Mouse (Mus musculus) lung, embryonic 16.5 days (tissue): ENCODE data around the gene Ctsz. TPM values are rescaled to one million over a fixed set of nuclear protein-coding genes. Genes with fewer than 3 reads are reported as not detected.
A peak's percentile ranks its signal among the peaks of the same experiment; 100 is the strongest.

ENCODE experiments used
- ATAC-seq: fragments of 200-750 bp; cut with Nextera tagmentation; 2 replicates; pipeline ENCODE4 v1.8.0; 2017; ENCODE audit warnings: low read depth, mild to moderate bottlenecking, moderate library complexity
- H3K27ac ChIP-seq: fragments of 300-500 bp; sonication (generic); 2 replicates; pipeline ENCODE4 v1.5.1; 2014; ENCODE audit warnings: mild to moderate bottlenecking, control low read depth, low read length
- H3K27me3 ChIP-seq: fragments of 300-500 bp; sonication (generic); 2 replicates; pipeline ENCODE4 v1.6.1; 2014; ENCODE audit warnings: low read depth, low read length, mixed read lengths; ENCODE audit not compliant: control insufficient read depth, insufficient read depth
- H3K36me3 ChIP-seq: fragments of 300-500 bp; sonication (generic); 2 replicates; pipeline ENCODE4 v1.6.1; 2014; ENCODE audit warnings: low read length; ENCODE audit not compliant: control insufficient read depth, insufficient read depth
- H3K4me1 ChIP-seq: fragments of 300-500 bp; sonication (generic); replicated peaks from 2 replicates; pipeline ENCODE4 v1.6.1; 2014; ENCODE audit warnings: low read length, mixed read lengths; ENCODE audit not compliant: control insufficient read depth, insufficient read depth
- H3K4me2 ChIP-seq: fragments of 300-500 bp; sonication (generic); 2 replicates; pipeline ENCODE4 v1.6.1; 2014; ENCODE audit warnings: low read depth, low read length, control low read depth
- H3K4me3 ChIP-seq: fragments of 300-500 bp; sonication (generic); 2 replicates; pipeline ENCODE4 v1.5.1; 2014; ENCODE audit warnings: mild to moderate bottlenecking, low read length, control low read depth
- H3K9ac ChIP-seq: fragments of 300-500 bp; sonication (generic); 2 replicates; pipeline ENCODE4 v1.6.1; 2014; ENCODE audit warnings: low read length, control low read depth
- H3K9me3 ChIP-seq: fragments of 300-500 bp; sonication (generic); 2 replicates; pipeline ENCODE4 v1.6.1; 2016; ENCODE audit warnings: low read length; ENCODE audit not compliant: control insufficient read depth
- WGBS: fragments of 180-500 bp; shearing (Covaris S2); extraction: QIAGEN DNeasy Blood & Tissue Kit; methylation state at CpG from one replicate; pipeline ENCODE4 v1.1.7; 2014; 5-methylcytosine and 5-hydroxymethylcytosine counted together
- polyA plus RNA-seq: library from polyadenylated mRNA; unstranded; fragments of >200 nt; fragmentation: Nextera tagmentation; extraction: Ambion mirVana; gene quantifications from 2 replicates; pipeline ENCODE4 v1.2.1, GENCODE M21; 2015

The Ctsz gene
- 228 and 249 TPM in 2 replicates for polyA plus RNA-seq

DNA sequence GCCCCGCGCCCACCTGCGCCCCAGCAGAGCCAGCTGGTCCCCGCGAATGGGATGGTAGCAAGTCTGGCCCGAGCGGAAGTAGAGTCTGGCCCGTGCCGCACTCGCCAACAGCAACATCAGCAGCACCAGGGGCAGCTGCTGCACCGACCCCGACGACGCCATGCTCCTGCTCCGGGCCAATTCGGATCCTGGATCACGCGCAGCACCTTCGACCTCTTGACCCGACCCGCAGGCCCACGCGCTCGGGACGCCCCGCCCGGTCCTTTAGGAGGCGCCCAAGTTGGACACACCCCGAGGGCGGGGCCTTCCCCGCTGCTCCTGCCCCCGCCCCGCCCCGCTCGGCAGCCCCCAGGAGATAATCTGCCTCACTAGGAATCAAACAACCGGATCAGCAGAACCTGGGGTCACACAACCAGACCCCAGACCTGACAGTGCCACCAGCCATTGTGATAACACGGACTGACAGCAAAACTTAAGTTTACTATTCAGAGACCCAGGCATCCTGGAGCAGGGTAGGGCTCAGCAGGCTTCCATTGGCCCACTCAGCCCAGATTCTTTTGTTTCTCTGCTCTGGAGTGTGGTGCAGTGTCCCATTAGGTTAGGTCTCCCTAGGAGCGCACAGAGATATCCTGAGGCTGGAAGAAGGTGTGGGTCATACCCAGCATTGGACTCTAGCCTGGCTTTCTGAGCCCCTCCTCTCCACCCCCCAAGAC is at the start of gene Ctsz:
Gene Ctsz (minus strand): TSS at position 303 of the 713 bp plus-strand sequence.
- Histone ChIP-seq H3K9me3 (no peaks in the 10 kb centered on the region), H3K9ac (peak within 1 kb of the TSS; percentile 77), H3K4me3 (peak within 1 kb of the TSS; percentile 74), H3K4me2 (peak within 1 kb of the TSS; percentile 90), H3K27me3 (no peaks in the 10 kb centered on the region), H3K4me1 (peaks cover 42% of the 10 kb centered on the region), H3K36me3 (0 out of 2 replicates have a peak, but pooled peaks cover 2% of the 10 kb centered on the region), H3K27ac (peak within 1 kb of the TSS; percentile 9)
- WGBS = under 1% methylated on average over 38 of the region's 38 CpGs
- ATAC-seq = peak; percentile 75

DNA sequence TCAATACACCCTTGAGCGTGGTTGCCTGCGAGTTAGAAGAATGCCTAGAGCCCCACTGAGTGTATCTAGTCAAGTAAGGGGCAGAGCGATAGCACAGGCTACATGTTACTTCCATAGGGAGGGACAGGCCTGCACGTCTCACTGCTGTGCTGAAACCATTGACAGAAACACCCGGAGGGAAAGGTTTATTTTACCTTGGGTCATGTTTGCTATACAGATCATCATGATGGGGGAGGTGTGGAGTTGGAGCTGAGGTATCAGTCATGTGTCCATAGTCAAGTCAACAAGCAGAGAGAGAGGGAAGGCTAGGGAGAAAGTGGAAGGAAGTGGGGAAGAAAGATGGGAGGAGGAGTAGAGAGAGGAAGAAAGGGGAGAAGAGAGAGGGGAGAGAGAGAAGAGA is 48.2 kb upstream of the Ctsz start:
- Histone ChIP-seq H3K9ac (no peak overlapping the region), H3K27me3 (no peaks in the 10 kb centered on the region), H3K36me3 (no peaks in the 10 kb centered on the region), H3K4me3 (no peak overlapping the region), H3K4me2 (no peak overlapping the region), H3K27ac (no peak overlapping the region), H3K4me1 (no peaks in the 10 kb centered on the region), H3K9me3 (no peaks in the 10 kb centered on the region)
- ATAC-seq = no peak
- 60% methylated on average over 5 of the region's 5 CpGs for WGBS

DNA sequence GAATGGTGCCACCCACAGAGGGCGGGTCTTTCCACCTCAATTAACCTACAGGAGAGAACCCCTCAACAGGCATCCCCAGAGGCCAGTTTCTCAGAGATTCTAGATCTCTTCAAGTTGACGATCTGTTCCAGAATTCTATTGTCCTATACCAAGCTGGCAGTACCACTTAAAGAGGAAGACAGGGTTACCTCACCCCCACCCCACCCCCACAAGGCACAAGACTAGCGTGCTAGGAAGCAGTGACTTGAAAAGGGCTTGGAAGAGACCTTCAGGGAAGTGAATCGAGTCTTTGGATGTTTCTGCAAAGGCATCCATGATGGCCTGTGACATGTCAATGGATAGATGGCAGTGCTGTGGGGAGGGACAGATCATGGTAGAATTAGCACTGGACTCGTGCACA is 39.9 kb upstream of the Ctsz start:
- Histone ChIP-seq H3K4me1 (peaks cover 4% of the 10 kb centered on the region; the same call in 1 of the 2 replicates), H3K27me3 (no peaks in the 10 kb centered on the region), H3K4me2 (no peak overlapping the region), H3K9ac (no peak overlapping the region), H3K4me3 (no peak overlapping the region), H3K27ac (peak overlapping the region; percentile 56; the same call in 1 of the 2 replicates), H3K9me3 (no peaks in the 10 kb centered on the region), H3K36me3 (no peaks in the 10 kb centered on the region)
- 60% methylated on average over 5 of the region's 5 CpGs for WGBS
- ATAC-seq = no peak

DNA sequence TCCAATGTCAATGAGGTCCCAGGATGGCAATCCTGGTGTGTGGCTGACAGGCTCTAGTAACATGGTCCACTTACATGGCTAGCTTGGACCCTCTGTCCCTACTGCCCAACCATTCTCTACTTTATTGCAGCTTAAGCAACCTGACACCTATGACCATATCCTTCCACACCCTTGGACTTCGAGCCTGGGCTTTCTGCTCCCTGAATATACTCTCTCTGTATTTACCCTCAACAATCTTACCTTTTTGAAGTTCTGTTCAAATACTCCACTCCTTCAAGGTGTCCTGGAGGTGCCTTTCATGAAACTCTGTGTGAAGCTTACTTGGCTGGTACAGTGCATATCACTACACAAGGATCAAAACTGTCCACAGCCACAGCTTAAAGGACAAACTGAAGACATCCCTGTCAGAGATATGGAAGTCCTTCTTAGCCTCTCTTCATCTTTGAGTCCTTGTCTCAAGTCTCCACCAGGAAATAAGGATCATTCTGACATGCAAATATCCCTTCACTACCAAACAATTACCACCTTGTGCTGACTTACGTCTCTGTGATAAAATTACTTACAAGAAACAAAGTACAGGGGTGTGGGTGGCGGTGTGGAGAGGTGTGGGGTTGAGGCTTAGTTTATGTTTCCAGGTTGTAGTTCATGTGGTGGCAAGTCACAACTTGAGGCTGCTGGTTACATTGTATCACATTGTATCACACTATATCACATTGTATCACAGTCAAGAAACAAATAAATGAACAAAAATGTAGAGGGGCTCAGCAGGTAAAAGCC is 38.9 kb upstream of the Ctsz start:
- Histone ChIP-seq H3K4me1 (peaks cover 8% of the 10 kb centered on the region; the same call in 1 of the 2 replicates), H3K4me2 (no peak overlapping the region), H3K9me3 (no peaks in the 10 kb centered on the region), H3K9ac (no peak overlapping the region), H3K4me3 (no peak overlapping the region), H3K36me3 (no peaks in the 10 kb centered on the region), H3K27ac (peak overlapping the region; percentile 56), H3K27me3 (no peaks in the 10 kb centered on the region)
- WGBS = 43% methylated on average over 3 of the region's 3 CpGs
- no peak for ATAC-seq

DNA sequence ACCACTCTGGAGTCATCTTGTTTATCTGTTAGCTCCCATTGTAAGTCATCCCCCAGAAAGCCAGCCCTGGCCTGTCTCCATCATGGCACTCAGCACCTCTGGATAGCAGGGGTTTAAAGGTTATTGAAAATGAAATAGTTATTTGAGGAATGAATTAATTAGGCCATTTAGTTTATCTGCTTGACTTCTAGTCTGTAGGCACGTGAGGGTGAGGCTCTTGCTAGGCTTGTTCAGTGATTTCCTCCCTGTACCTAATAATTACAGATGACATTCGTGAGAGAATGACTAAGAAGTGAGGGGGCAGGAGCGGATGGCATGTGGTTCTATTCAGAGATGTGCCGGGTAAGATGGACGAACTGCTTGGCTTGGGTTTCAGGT is 34.7 kb upstream of the Ctsz start:
- H3K9me3 ChIP-seq = no peaks in the 10 kb centered on the region
- H3K36me3 ChIP-seq = peaks cover 7% of the 10 kb centered on the region
- no peak for ATAC-seq
- H3K27me3 ChIP-seq = no peaks in the 10 kb centered on the region
- peak overlapping the region; percentile 88 for H3K4me3 ChIP-seq
- WGBS = 62% methylated on average over 5 of the region's 5 CpGs
- peak overlapping the region; percentile 81 for H3K4me2 ChIP-seq
- H3K9ac ChIP-seq = peak overlapping the region; percentile 74
- H3K4me1 ChIP-seq = peaks cover 18% of the 10 kb centered on the region
- peak overlapping the region; percentile 81 for H3K27ac ChIP-seq

DNA sequence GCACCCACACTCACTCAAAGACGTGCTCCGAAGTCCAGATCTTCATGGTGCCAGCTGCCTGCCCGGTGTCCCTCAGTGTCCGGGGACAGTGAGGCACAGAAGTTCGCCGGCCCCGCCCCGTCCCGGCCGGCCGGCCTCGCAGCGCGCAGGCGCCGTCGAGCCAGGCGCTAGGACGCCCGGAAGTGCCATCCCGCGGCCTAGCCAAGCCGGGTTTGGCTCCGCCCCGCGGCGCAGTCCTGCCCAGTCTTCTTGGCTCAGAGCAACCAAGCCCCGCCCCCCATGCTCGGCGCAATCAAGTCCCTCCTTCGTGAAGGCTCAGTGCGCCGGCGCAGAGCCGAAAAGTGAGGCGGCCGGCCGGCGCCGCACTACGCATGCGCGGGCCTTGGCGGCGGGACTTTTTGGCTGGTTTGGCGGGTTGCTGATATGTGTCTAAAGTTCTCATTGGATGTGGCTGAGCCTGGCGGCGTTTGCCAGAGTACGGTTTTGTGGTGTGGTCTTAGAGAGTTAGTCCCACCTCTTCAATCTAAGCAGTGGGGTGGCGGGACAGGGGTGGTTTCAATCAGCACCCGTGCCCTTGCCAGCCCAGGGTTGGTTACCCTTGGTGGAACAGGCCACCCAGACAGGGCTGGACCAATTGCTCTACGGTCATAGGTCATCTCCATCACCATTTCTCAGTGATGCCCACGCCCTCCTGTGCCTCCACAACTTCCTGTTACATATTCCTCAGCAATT is 34.1 kb upstream of the Ctsz start, which contains the start of gene Prelid3b:
Gene Prelid3b (minus strand): TSS at position 264 of the 732 bp plus-strand sequence.
- Histone ChIP-seq H3K4me1 (peaks cover 18% of the 10 kb centered on the region), H3K9me3 (no peaks in the 10 kb centered on the region), H3K27ac (peak within 1 kb of the TSS; percentile 81), H3K9ac (peak within 1 kb of the TSS; percentile 92), H3K27me3 (no peaks in the 10 kb centered on the region), H3K4me3 (peak within 1 kb of the TSS; percentile 88), H3K36me3 (peaks cover 10% of the 10 kb centered on the region), H3K4me2 (peak within 1 kb of the TSS; percentile 87)
- WGBS = under 1% methylated on average over 53 of the region's 53 CpGs
- ATAC-seq = peak; percentile 99

DNA sequence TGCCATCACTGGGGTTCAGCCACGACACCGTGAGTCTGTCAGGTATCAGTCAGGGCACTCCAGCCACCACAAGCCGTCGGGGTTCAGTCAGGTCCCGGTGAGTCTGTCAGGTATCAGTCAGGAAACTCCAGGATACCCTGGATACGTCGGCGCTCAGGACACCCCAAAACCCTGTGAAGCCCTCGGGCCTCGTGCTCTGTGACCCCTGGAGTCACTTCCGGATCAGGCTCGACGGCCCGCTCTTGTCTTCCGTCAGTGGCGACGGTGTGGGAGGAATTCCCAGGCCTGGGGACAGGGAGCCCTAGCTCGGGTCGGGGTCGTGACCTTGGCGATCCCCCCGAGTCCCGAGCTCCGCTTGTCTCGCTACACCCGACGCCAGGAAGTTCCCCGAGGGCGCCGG is 33.6 kb upstream of the Ctsz start:
- Histone ChIP-seq H3K4me3 (peak overlapping the region; percentile 88), H3K27ac (peak overlapping the region; percentile 81), H3K4me2 (peak overlapping the region; percentile 87), H3K36me3 (peaks cover 11% of the 10 kb centered on the region), H3K9me3 (no peaks in the 10 kb centered on the region), H3K4me1 (peaks cover 17% of the 10 kb centered on the region), H3K27me3 (no peaks in the 10 kb centered on the region), H3K9ac (peak overlapping the region; percentile 92)
- ATAC-seq = peak; percentile 15; the same call in 1 of the 2 replicates
- 7% methylated on average over 30 of the region's 30 CpGs for WGBS

DNA sequence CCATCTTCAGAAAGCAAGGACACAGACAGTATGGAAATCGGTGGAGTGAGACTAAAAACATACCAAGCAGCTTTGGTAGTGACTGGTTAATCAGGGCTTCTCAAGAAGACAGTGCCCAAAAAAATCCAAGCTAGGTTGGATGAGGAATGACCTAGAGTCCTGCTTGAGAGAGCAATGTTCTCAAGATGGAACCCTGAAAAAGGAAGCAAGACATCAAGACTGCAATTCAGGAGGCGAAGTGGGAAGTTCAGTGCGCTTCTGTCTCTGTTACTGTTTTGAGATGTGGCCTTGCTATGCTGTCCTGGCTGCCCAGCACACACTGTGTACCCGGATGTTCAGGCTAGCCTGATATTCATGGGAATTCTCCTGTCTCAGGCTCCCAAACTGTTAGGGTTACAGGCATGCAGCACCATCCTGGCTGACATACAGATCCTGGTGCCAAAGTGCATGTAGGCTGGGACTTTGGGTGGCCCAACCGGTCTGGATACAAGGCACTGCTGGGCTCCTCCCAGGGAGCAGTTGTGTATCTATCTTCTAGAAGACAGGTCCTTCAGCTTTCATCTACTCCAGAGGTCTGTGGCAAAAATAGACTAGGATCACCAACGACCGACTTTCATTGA is 32.1 kb upstream of the Ctsz start:
- WGBS = 90% methylated on average over 7 of the region's 7 CpGs
- no peaks in the 10 kb centered on the region for H3K27me3 ChIP-seq
- H3K36me3 ChIP-seq = peaks cover 18% of the 10 kb centered on the region
- no peak overlapping the region for H3K27ac ChIP-seq
- no peak overlapping the region for H3K9ac ChIP-seq
- H3K9me3 ChIP-seq = no peaks in the 10 kb centered on the region
- no peak overlapping the region for H3K4me2 ChIP-seq
- ATAC-seq = no peak
- peaks cover 14% of the 10 kb centered on the region for H3K4me1 ChIP-seq
- no peak overlapping the region for H3K4me3 ChIP-seq
